Mouse (Mus musculus) liver, embryonic 16.5 days (tissue): ENCODE results near the gene Ctnnbl1. TPM values are rescaled to one million over a fixed set of nuclear protein-coding genes. Genes with fewer than 3 reads are reported as not detected.

ENCODE experiments used
- ATAC-seq: fragments of 200-750 bp; cut with Nextera tagmentation; 2 replicates; pipeline ENCODE4 v1.8.0; 2017; ENCODE audit warnings: low read depth, mild to moderate bottlenecking, moderate number of reproducible peaks, moderate library complexity
- H3K27ac ChIP-seq: fragments of 300-500 bp; sonication (generic); 2 replicates; pipeline ENCODE4 v1.5.1; 2014; ENCODE audit warnings: mild to moderate bottlenecking, low read length
- H3K27me3 ChIP-seq: fragments of 300-500 bp; sonication (generic); 2 replicates; pipeline ENCODE4 v1.6.1; 2014; ENCODE audit warnings: low read depth, low read length, mixed read lengths; ENCODE audit not compliant: control insufficient read depth, insufficient read depth
- H3K36me3 ChIP-seq: fragments of 300-500 bp; sonication (generic); 2 replicates; pipeline ENCODE4 v1.6.1; 2014; ENCODE audit warnings: mild to moderate bottlenecking; ENCODE audit not compliant: control insufficient read depth, insufficient read depth
- H3K4me1 ChIP-seq: fragments of 300-500 bp; sonication (generic); 2 replicates; pipeline ENCODE4 v1.6.1; 2014; ENCODE audit warnings: low read depth, low read length, mixed read lengths; ENCODE audit not compliant: control insufficient read depth
- H3K4me2 ChIP-seq: fragments of 300-500 bp; sonication (generic); 2 replicates; pipeline ENCODE4 v1.6.1; 2014; ENCODE audit warnings: low read depth, low read length, mixed read lengths
- H3K4me3 ChIP-seq: fragments of 300-500 bp; sonication (generic); 2 replicates; pipeline ENCODE4 v1.5.1; 2014; ENCODE audit warnings: low read depth, mild to moderate bottlenecking, low read length
- H3K9ac ChIP-seq: fragments of 300-500 bp; sonication (generic); 2 replicates; pipeline ENCODE4 v1.6.1; 2014; ENCODE audit warnings: low read depth, low read length
- H3K9me3 ChIP-seq: fragments of 300-500 bp; sonication (generic); replicated peaks from 2 replicates; pipeline ENCODE4 v1.6.1; 2016; ENCODE audit warnings: low read length; ENCODE audit not compliant: control insufficient read depth
- WGBS: fragments of 180-500 bp; shearing (Covaris S2); extraction: QIAGEN DNeasy Blood & Tissue Kit; methylation state at CpG from one replicate; pipeline ENCODE4 v1.1.7; 2014; ENCODE audit not compliant: insufficient replicate concordance; 5-methylcytosine and 5-hydroxymethylcytosine counted together
- polyA plus RNA-seq: library from polyadenylated mRNA; unstranded; fragments of >200 nt; fragmentation: Nextera tagmentation; extraction: Ambion mirVana; gene quantifications from 2 replicates; pipeline ENCODE4 v1.2.1, GENCODE M21; 2015

Gene Ctnnbl1
- polyA plus RNA-seq, 1 experiment from 2014 or later = 19.8 TPM

GRCm38 (mm10) chr2:157818576-157819320 lies 81.5 kb downstream of the Ctnnbl1 start:
- no peak overlapping the region for H3K4me2 ChIP-seq
- no peak overlapping the region for H3K27ac ChIP-seq
- no peaks in the 10 kb centered on the region for H3K36me3 ChIP-seq
- no peaks in the 10 kb centered on the region for H3K9me3 ChIP-seq
- 44% methylated on average over 15 of the region's 15 CpGs for WGBS
- H3K4me3 ChIP-seq = no peak overlapping the region
- H3K27me3 ChIP-seq = no peaks in the 10 kb centered on the region
- no peak for ATAC-seq
- H3K9ac ChIP-seq = no peak overlapping the region
- H3K4me1 ChIP-seq = no peaks in the 10 kb centered on the region; the same call in 1 of the 2 replicates

- WGBS = 86% methylated on average over 12 of the region's 12 CpGs
- H3K27me3 ChIP-seq = no peaks in the 10 kb centered on the region
- ATAC-seq = no peak
Observed at GRCm38 (mm10) chr2:157819401-157819800, 82.2 kb downstream of the Ctnnbl1 start.

GRCm38 (mm10) chr2:157821259-157821658 lies 84.1 kb downstream of the Ctnnbl1 start:
- ATAC-seq = no peak
- Histone ChIP-seq H3K36me3 (no peaks in the 10 kb centered on the region), H3K4me2 (no peak overlapping the region), H3K27me3 (no peaks in the 10 kb centered on the region), H3K27ac (no peak overlapping the region), H3K9me3 (no peaks in the 10 kb centered on the region), H3K4me1 (no peaks in the 10 kb centered on the region; the same call in 1 of the 2 replicates), H3K4me3 (no peak overlapping the region), H3K9ac (no peak overlapping the region)
- 83% methylated on average over 4 of the region's 4 CpGs for WGBS

More at GRCm38 (mm10) chr2:157819401-157819800, 82.2 kb downstream of the Ctnnbl1 start:
- no peak overlapping the region for H3K4me2 ChIP-seq
- no peak overlapping the region for H3K27ac ChIP-seq
- H3K4me3 ChIP-seq = no peak overlapping the region
- no peaks in the 10 kb centered on the region; the same call in 1 of the 2 replicates for H3K4me1 ChIP-seq
- H3K36me3 ChIP-seq = no peaks in the 10 kb centered on the region
- H3K9me3 ChIP-seq = no peaks in the 10 kb centered on the region
- no peak overlapping the region for H3K9ac ChIP-seq

GRCm38 (mm10) chr2:157823456-157823855 lies 86.3 kb downstream of the Ctnnbl1 start:
- Histone ChIP-seq H3K4me3 (no peak overlapping the region), H3K27me3 (no peaks in the 10 kb centered on the region), H3K4me2 (no peak overlapping the region), H3K4me1 (no peaks in the 10 kb centered on the region), H3K9me3 (no peaks in the 10 kb centered on the region), H3K36me3 (no peaks in the 10 kb centered on the region), H3K27ac (no peak overlapping the region), H3K9ac (no peak overlapping the region)
- 69% methylated on average over 3 of the region's 3 CpGs for WGBS
- no peak for ATAC-seq

- Histone ChIP-seq H3K9ac (no peak overlapping the region), H3K4me2 (no peak overlapping the region), H3K27ac (no peak overlapping the region), H3K36me3 (no peaks in the 10 kb centered on the region), H3K4me3 (no peak overlapping the region), H3K27me3 (no peaks in the 10 kb centered on the region), H3K4me1 (no peaks in the 10 kb centered on the region), H3K9me3 (no peaks in the 10 kb centered on the region)
- no peak for ATAC-seq
- WGBS = 72% methylated on average over 11 of the region's 11 CpGs
Observed at GRCm38 (mm10) chr2:157824249-157824648, 87.0 kb downstream of the Ctnnbl1 start.

- 83% methylated on average over 6 of the region's 6 CpGs for WGBS
- no peak overlapping the region for H3K9ac ChIP-seq
Observed at GRCm38 (mm10) chr2:157830101-157830500, 92.9 kb downstream of the Ctnnbl1 start.

GRCm38 (mm10) chr2:157830620-157831354 lies 93.6 kb downstream of the Ctnnbl1 start:
- Histone ChIP-seq H3K27ac (no peak overlapping the region), H3K9ac (no peak overlapping the region), H3K4me1 (no peaks in the 10 kb centered on the region), H3K4me3 (no peak overlapping the region), H3K9me3 (no peaks in the 10 kb centered on the region), H3K27me3 (no peaks in the 10 kb centered on the region), H3K4me2 (no peak overlapping the region), H3K36me3 (no peaks in the 10 kb centered on the region)
- WGBS = 64% methylated on average over 10 of the region's 10 CpGs
- ATAC-seq = 0 out of 2 replicates have a peak, but pooled peaks have one; percentile 16

More at GRCm38 (mm10) chr2:157830101-157830500, 92.9 kb downstream of the Ctnnbl1 start:
- H3K36me3 ChIP-seq = no peaks in the 10 kb centered on the region
- H3K4me1 ChIP-seq = no peaks in the 10 kb centered on the region
- no peak overlapping the region for H3K4me3 ChIP-seq
- H3K27ac ChIP-seq = no peak overlapping the region
- no peak overlapping the region for H3K4me2 ChIP-seq
- ATAC-seq = no peak
- H3K9me3 ChIP-seq = no peaks in the 10 kb centered on the region
- H3K27me3 ChIP-seq = no peaks in the 10 kb centered on the region

- Histone ChIP-seq H3K4me1 (no peaks in the 10 kb centered on the region), H3K4me3 (no peak overlapping the region), H3K27ac (no peak overlapping the region), H3K27me3 (no peaks in the 10 kb centered on the region), H3K9me3 (no peaks in the 10 kb centered on the region), H3K36me3 (no peaks in the 10 kb centered on the region), H3K9ac (no peak overlapping the region), H3K4me2 (no peak overlapping the region)
- ATAC-seq = no peak
- WGBS = 68% methylated on average over 8 of the region's 8 CpGs
Observed at GRCm38 (mm10) chr2:157837050-157837449, 99.8 kb downstream of the Ctnnbl1 start.
